Mouse (Mus musculus) ovary, adult 18-20 months (tissue): Measurements from ENCODE around the gene Sdhb.

Experiments used
- DNase-seq: peaks from one replicate; pipeline ENCODE4 v3.0.0; 2022; ENCODE audit warnings: low spot score, mixed read lengths

Sdhb gene

DNA sequence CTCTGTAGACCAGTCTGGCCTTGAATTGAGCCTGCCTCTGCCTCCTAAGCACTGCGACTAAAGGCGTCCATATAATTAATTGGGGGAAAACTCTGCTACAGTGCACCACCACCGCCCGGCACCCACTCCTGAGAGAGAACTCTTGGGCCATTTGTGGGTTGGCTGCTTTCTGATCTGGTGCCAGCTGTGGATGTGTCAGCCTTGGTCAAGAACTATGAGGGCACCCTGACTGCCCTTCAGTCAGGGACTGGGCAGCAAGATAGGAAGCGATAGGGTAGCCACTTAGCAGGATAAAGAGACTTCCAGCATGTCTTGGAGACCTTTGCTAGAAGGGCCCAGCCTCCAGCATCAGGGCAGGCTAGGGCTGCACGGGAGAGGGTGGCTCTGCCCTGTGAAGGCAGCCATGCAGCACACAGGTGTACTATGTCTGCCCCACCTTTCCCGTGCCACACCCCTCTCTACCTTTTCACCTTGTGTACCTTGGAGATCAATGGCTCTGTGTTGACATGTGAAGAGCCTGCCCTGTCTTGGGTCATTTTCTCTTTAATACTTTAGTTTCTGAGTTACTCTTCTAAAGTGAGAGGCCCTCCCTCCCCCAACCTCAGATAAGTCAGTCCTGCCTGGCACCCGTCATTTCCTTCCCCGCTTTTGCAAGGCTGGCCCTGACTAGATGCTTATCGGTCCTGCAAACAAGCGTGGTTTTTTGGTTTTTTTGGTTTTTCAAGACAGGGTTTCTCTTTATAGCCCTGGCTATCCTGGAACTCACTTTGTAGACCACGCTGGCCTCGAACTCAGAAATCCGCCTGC, 17.1 kb downstream of the Sdhb start:
- DNase-seq = peak; percentile 76

DNA sequence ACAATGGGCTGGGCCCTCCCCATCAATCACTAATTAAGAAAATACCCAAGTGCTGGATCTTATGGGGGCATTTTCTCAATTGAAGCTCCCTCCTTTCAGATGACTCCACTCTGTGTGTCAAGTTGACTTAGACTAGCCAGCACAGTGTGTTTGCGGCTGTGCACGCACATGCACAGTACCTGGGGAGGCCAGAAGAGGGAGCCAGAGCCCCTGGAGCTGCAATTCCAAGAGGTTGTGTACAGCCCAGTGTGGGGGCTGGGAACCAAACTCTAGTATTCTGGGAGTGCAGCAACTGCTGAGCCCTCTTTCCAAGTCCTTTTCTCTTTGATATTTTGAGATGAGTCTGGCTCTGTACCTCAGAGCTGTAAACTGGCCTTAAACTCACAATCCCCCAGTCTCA, 20.6 kb downstream of the Sdhb start:
- no peak for DNase-seq

DNA sequence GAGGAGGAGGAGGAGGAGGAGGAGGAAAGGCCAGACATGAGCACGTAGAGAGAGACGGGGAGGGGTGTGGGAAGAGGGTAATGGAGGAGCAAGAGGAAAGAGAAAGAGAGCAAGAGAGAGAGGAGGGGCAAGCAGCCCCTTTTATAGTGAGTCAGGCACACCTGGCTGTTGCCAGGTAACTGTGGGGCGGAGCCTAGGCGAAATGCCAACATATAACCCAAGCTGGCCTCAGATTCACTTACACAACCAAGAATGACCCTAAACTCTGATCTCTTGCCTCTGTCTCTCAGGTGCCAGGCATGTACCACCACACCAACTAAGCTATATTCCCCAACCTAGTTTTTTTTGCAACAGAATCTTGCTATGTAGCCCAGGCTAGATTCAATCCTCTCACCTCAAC, 21.8 kb downstream of the Sdhb start:
- no peak for DNase-seq

DNA sequence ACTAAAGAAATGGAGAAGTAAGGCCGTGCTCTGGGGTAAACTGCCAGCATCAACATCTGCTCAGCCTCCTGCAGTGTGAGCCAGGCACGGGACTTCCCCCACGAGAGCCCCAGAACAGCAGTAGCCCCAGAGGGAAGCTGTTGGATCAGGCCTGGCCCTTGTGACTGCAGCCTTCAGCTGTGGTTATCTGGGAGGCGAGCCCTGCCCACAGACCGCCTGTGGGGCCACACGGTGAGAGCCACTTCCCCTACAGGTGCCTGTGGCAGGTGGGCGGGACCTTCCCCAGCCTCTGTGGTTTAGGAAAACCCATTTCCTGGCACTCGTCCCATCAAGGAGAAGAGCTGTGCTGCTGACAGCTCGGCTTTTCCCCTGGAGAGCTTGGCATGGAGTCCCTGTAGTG, 22.4 kb downstream of the Sdhb start:
- DNase-seq = peak; percentile 48

DNA sequence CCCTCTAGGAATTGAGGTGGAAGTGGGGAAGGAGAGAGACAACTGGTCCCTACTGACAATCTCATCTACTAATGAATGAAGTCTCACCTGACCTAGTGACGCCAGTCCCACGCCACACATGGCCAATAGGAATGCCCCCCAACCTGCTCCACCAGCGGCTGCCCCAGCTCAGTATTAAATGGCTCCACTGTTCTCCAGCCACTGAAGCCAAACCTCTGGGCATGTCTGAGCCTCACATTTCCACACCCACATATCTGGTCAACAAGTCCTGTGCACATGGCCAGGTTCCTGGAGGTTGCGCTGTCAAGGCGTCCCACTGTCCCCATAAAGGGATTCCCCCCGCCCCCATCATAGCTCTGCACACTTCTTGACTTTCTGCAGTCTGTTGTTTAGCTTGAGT, 23.5 kb downstream of the Sdhb start:
- DNase-seq = no peak

DNA sequence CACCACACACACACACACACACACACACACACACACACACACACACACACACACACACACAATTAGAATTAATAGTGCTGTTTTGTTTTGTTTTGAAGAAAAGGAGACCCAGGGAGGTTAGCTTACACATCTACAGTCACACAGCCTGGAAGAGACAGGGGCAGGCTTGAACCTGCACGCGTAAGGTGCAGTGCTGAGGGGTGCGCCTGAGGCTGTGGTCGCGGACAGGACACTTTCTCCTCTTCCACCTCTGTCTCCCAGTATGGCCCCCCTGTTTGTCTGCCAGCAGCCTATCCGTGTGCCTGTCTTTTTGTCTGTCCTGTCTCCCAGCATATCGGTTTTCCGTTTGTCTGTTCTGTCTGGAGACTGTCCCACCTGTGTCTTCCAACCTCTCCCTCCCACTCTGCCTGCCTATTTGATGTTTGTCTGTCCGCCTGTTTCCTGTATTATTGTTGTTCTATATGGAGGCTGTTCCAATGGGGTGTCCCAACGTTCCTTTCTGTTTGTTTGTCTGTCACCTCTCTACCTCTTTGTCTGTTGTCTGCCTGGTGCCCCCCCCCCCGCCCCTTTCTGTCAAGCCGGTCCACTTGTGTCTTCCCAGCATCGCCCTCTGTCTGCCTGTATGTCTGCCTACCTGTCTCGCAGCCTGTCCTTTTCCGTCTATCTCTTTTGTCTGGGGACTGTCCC, 25.2 kb downstream of the Sdhb start:
- DNase-seq = no peak

DNA sequence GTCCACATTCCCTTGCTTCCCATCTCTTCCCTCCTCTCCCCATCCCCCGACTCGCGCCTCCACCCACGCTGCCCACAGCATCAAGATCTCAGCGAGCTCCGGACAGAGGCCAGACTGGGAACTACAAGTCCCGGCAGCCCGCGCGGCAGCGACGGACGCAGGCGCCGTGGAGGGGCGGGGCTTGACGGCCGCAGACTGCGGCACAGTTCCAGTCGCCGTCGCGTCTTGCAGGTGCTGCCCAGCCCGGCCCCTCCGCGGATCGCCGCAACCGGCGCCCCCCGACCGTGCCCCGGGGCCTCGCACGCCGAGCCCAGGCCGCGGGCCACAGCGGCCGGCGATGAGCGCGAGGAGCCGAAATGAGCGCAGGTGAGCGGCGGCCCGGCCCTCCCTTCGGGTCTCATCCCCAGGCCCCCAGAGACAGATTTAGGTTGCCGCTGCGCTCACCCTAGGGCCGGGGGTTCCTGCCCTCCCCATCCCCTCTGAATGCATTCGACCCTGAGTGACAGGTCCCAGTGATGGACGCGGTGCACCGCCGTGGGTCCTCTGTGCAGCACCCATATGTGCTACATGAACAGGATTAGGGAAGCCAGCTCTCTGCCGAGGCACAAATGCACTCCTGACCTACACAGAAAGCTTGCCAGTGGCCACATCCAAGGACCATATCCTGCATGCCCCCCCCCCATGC, 25.9 kb downstream of the Sdhb start, which contains the start of gene Atp13a2:
Atp13a2 (plus strand) TSS at position 163 of the 685 bp plus-strand sequence.
- DNase-seq = peak; percentile 83

DNA sequence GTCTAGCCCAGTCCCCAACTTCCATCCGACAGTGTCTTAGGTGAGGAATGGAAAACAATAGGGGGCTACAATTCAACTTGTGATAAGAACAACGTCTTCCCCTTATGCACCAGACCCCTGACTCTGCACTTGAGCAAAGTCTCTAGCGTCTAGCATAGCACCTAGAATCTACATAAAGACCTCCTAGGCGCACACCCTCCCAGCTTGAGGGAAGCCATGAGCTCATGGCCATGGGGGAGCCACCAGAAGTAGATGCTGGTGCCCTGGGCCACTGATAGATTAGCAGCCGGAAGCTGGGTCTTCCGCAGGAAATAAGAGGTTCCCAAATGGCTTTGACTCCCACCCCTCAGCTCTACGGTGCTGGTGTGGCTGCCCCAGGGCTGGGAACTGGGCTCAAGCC, 26.5 kb downstream of the Sdhb start:
- no peak for DNase-seq

DNA sequence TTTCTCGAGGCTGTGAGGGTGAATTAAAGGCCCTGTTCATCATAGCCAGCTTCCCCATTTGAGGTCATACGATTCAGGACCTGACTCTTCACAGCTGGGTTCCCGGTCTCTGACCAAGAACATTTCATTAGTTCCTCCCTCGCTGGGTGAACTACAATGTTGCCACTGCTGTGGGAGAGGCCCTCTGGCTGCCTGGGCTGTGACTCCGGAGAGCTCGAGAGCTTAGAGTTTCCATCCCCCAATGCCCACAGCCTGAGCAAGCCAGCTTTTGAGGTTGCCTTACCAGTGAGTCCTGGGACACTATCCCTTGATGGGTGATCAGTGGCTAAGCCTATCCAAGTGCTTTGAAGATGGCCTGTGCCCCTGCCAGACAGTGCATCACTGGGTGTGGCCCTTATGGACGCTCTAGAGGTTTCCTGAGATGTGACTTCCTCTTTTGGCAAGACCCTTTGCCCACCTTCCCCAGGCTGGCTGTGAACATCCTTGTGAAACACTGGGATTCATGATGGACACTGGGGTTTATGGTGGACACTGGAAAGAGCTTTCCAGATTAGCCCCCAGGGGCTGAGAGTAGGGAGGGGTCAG, 27.8 kb downstream of the Sdhb start:
- no peak for DNase-seq

DNA sequence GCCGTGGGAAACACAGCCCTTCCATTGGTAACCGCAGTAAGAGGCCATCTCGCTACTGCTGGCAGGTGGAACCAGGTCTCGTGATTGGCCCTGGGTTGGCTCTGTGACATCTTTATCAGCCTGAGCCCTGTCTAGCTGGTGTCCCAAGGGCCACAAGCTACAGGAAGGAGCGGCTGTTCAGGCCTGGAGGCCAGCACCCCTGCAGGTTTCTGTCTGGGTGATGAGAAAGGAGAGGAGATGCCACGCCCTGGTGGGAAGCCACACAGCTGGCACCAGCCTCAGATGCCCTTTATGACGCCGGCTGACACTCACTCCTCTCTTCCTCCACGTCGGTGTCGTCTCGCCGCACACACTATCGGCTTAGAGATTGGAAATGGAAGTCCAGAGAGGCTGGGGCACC, 28.4 kb downstream of the Sdhb start:
- no peak for DNase-seq

DNA sequence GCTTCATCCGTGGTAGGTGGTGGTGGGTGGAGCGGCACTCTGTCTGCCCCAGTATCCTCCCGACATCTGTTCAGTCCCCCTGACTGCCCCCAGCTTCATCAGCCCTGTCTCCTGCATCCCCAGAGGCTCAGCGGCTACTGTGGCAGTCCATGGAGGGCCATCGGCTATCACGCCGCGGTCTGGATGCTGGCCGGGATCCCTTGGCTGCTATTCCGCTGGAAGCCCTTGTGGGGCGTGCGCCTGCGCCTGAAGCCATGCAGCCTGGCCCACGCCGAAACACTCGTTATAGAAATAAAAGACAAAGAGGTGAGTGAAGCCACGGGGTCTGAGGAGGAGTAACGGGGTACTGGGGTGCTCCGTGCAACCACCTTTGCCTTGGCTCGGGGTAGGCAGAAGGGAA, 31.2 kb downstream of the Sdhb start:
- no peak for DNase-seq

DNA sequence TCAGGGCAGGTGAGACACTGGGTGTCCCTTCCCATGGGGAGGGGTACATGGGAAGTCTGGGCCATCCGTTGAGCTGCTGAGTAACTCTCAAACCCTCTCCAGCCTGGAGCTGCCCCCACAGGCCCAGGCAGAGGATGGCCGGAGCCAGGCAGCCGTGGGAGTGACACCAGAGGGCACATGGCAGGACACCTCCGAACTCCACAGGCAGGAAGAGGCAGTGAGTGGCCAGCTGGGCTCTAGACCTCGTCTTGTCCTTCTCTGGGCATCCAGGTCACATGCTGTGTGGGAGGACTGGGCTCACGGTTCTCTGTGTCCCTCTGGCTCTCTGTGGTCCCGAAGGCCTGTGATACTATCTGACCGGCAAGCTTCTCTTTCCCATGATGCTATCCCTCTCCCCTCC, 32.8 kb downstream of the Sdhb start:
- no peak for DNase-seq

DNA sequence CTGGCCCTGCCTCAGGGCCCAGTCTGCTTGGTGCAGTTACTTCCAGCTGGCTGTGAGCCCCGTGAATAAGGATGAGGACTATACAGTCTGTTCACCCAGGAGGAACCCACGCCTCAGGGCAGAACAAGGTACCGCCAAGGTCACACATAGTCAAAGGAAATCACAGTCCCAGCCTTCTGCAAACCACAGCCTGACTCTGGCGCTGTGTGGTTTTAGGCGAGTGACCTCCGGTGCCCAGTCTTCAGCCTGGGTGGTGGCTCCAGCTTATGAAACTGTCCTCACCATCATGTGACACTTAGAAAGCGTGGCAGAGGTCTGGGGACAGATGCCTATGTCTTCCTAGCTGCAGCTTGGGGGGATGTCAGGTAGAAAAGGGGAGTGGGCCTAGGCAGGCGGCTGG, 34.8 kb downstream of the Sdhb start:
- DNase-seq = no peak

DNA sequence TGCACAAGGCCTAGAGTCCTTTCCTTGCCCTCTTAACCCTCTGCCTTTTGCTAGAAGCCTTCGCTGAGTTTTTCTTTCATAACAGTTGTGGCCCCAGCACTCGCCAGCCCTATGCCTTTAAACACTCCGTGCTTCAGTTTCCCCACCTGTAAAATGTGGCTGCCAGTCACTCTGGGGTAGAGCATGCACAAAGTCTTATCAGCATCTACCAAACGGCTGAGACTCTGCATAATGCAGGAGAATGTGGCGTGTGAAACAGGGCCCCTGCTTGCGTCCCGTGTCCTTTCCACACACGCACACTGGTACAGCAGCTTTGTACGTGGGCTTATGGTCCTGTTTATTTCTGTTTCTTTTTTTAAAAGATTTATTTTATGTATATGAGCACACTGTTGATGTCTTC, 35.8 kb downstream of the Sdhb start:
- no peak for DNase-seq

DNA sequence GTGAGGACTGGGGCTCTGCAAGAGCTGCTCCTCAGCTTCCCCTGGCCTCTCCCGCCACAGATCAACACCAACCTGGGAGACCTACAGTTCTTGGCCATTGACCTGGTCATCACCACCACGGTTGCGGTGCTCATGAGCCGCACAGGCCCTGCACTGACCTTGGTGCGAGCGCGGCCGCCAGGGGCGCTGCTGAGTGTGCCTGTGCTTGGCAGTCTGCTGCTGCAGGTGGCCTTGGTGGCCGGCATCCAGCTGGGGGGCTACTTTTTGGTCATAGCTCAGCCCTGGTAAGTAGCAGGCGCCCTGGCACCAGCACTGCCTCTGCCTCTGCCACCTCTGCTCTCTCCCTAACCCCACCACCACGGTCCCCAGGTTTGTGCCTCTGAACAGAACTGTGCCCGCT, 45.0 kb downstream of the Sdhb start:
- DNase-seq = peak; percentile 60

DNA sequence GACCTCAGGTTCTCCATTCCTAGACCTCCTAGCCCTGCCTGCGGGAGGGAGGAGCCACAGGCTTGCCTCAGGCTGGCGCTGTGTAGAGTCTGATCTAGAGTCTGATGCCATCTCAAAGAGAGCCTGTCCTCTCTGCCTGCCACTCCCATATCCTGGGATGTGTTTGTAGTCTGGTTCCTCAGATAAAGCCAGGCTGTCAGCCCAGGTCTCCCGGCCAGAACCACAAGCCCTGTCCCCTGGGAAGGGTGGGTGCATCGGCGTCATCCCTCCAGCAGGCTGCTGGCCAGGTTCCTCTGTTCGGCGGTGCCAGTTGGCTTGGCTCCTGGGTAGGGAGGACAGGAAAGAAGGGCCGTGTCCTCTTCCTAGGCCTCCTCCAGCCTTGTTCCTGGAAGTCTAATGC, 47.0 kb downstream of the Sdhb start:
- DNase-seq = no peak

DNA sequence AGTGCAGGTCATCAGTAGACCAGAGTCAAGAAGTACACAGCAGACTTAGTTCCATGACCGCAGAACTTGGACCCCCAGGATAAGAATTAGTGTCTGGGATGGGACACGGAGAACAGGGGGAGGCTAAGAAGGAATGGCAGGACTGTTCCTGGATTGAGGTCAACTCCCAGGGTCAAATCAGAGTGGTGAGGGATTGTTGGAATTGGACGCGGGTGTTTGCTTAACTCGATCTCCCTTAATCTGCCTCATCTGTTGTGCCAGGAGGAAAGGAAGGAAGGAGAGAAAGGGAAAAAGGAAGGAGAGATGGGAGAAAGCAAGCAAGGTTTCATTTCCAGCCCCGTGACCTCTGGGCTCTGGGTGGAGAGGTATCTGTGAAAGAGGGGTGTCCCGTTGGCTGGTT, 49.1 kb downstream of the Sdhb start, which contains the start of gene Mfap2:
Mfap2 (plus strand) TSS at position 301 of the 400 bp plus-strand sequence.
- no peak for DNase-seq

DNA sequence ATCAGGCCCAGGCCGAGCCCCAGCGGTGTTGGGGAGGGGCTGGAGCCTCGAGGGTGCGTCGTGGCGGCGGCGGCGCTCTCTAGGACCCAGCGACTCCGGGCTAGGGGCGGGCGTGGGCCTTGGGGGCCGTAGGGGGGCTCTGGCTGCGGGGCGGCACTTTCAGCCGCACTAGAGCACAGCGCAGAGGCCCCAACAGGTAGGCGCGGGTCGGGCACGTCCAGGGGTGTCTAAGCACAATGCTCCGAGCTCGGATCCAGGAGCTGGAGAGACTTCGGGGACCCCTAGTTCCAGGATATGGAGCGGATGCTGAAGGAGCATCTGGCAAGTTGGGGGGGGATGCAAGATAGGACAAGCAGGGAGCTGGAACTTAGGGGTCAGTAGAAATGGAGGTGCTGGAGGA, 49.5 kb downstream of the Sdhb start:
- DNase-seq = no peak

DNA sequence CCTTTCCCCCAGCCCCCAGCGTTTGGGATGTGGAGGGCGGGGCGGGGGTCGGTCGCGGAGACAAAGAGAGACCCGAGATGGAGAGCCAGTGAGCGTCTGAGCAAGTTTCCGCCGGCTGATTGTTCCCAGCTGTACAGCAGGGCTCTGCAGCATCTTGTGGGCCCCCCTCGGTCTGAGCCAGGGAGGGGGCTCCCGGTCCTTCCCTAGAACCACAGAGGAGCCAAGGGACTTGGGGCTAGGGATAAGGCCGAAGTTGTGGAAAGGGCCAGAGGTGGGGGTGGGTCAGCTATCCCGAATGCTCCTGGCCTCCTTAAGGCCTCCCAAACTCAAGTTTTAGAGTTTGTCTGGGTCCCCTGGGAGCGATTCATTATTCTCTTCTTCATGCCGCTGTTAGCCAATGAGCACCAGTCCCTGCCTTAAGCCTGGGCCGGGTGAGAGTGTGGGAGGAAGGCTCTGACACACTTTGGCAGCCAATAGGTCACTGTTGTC, 50.0 kb downstream of the Sdhb start:
- no peak for DNase-seq

DNA sequence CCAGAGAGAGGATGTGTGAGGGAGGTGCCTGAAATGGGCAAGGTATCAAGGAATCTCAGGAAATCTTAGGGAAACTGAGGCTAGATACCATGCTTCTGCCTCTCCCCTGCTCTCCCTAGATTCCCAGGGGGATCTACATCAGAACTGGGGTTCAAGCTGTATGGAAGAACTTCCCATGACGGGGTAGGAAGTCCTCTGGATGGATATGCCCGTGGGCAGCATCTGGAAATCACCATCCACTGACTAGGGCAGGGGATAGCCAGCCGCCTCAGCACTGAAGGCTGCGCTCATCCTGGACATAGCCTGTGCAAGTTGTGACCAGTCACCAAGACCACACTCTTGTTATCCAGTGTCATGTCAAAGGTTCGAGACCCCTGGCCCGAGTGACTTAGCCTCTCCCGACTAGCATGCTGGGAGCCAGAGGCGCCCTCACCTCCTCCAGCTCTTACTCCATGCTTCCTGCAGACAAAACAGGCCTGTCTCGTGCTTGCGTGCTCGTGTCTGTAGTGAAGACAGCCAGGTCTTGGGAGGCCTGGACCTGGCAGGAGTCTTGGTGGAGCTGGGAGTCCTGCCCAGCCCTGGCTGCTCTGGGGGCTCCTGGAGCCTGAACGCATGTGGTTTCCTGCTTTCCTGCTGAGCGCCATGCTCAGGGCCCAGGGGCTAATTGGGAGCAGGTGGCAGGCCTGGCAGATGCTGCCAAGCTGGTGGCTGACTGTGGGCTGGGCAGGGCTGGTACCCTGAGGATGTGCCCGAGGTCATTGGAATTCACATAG, 50.7 kb downstream of the Sdhb start:
- DNase-seq = no peak

DNA sequence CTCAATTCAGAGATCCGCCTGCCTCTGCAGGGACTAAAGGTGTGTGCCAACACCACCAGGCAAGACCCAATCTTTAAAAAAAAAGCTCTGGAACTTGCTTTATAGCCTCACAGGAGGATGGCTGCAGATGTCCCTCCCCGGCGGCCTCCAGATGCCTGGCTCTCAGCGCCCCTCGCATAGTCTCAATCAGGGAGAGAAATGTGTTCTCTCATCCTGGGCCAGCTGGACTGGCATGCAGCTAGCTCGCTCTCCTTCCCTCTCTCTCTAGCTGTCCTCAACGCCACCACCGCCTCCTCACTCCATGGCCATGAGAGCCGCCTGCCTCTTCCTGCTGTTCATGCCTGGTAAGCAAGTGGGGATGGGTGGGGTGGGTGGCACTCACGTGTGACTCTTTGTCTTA, 51.6 kb downstream of the Sdhb start:
- no peak for DNase-seq

DNA sequence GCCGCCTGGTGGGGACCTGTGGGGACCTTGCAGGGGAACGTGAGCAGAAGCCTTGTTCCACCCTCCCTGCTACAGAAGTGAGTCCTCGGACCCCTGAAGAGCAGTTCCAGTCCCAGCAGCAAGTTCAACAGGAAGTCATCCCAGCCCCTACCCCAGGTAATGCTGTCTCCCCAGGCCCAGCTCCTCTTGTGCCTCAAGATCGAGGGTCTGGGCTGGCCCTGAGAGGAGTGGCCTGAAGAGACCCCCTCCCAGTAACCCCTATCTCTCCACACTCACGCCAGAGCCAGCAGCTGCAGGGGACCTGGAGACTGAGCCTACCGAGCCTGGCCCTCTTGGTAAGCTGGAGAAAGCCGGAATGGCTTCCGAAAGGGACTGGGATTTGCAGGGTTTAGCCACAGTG, 53.1 kb downstream of the Sdhb start:
- no peak for DNase-seq
